Mouse (Mus musculus) stomach, embryonic 14.5 days (tissue): ENCODE measurements around the gene Rras2. TPM values are rescaled to one million over a fixed set of nuclear protein-coding genes. Genes with fewer than 3 reads are reported as not detected.

Experiments
- ATAC-seq: fragments of 200-750 bp; cut with Nextera tagmentation; 2 replicates; pipeline ENCODE4 v1.8.0; 2017; ENCODE audit warnings: low read depth, moderate TSS enrichment; ENCODE audit not compliant: insufficient number of reproducible peaks, insufficient read depth, low FRiP score
- H3K27ac ChIP-seq: fragments of 300-500 bp; sonication (generic); 2 replicates; pipeline ENCODE4 v1.5.1; 2014; ENCODE audit warnings: mild to moderate bottlenecking, low read length, moderate library complexity, mixed read lengths
- H3K27me3 ChIP-seq: fragments of 300-500 bp; sonication (generic); 2 replicates; pipeline ENCODE4 v1.6.1; 2014; ENCODE audit warnings: low read length, control low read depth, mixed read lengths; ENCODE audit not compliant: control insufficient read depth, insufficient read depth
- H3K36me3 ChIP-seq: fragments of 300-500 bp; sonication (generic); 2 replicates; pipeline ENCODE4 v1.6.1; 2014; ENCODE audit warnings: mild to moderate bottlenecking, control low read depth, low read length, moderate library complexity, mixed read lengths; ENCODE audit not compliant: control insufficient read depth, insufficient read depth
- H3K4me1 ChIP-seq: fragments of 300-500 bp; sonication (generic); 2 replicates; pipeline ENCODE4 v1.6.1; 2014; ENCODE audit warnings: low read length, control low read depth, mixed read lengths; ENCODE audit not compliant: control insufficient read depth, insufficient read depth
- H3K4me2 ChIP-seq: fragments of 300-500 bp; sonication (generic); replicated peaks from 2 replicates; pipeline ENCODE4 v1.6.1; 2014; ENCODE audit warnings: low read depth, low read length, control low read depth
- H3K4me3 ChIP-seq: fragments of 300-500 bp; sonication (generic); 2 replicates; pipeline ENCODE4 v1.5.1; 2014; ENCODE audit warnings: low read depth, low read length, control low read depth
- H3K9ac ChIP-seq: fragments of 300-500 bp; sonication (generic); replicated peaks from 2 replicates; pipeline ENCODE4 v1.6.1; 2014; ENCODE audit warnings: low read depth, mild to moderate bottlenecking, control low read depth, low read length, moderate library complexity, mixed read lengths
- H3K9me3 ChIP-seq: fragments of 300-500 bp; sonication (generic); 2 replicates; pipeline ENCODE4 v1.6.1; 2016; ENCODE audit warnings: low read depth, low read length, control low read depth; ENCODE audit not compliant: control insufficient read depth
- WGBS: fragments of 180-500 bp; shearing (Covaris S2); extraction: QIAGEN DNeasy Blood & Tissue Kit; methylation state at CpG from one replicate; pipeline ENCODE4 v1.1.7; 2014; 5-methylcytosine and 5-hydroxymethylcytosine counted together
- polyA plus RNA-seq: library from polyadenylated mRNA; unstranded; fragments of >200 nt; fragmentation: Nextera tagmentation; extraction: Ambion mirVana; gene quantifications from 2 replicates; pipeline ENCODE4 v1.2.1, GENCODE M21; 2014

Gene Rras2
- polyA plus RNA-seq, 1 experiment from 2014 or later = 29.4 TPM

- Histone ChIP-seq H3K9me3 (no peaks in the 10 kb centered on the region), H3K9ac (no peak overlapping the region), H3K27me3 (no peaks in the 10 kb centered on the region), H3K36me3 (no peaks in the 10 kb centered on the region), H3K4me2 (no peak overlapping the region), H3K27ac (no peak overlapping the region), H3K4me3 (no peak overlapping the region), H3K4me1 (peaks cover 14% of the 10 kb centered on the region)
- 11% methylated on average over 11 of the region's 11 CpGs for WGBS
- no peak for ATAC-seq
These were observed 29.6 kb downstream of the Rras2 start for GRCm38 (mm10) chr7:114087986-114088385.

DNA sequence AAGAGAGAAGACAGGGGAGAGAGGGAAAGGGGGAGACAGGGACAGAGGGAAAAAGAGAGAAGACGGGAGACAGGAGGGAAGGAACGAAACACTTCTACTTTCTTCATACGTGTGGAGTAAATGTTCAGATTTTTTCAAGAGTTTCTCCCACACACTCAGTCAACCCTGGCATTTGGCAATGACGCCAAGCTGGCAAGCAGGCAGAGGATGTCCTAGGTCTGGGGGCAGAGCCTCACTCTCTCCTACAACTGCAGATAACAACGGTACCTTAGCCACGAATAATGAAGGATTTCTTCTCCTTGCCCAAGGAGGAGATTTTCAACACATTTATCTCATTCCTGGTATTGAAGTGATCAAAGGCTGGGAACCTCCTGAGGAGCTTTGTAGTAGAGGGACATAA, 30.2 kb downstream of the Rras2 start:
- H3K27ac ChIP-seq = no peak overlapping the region
- no peak for ATAC-seq
- H3K36me3 ChIP-seq = no peaks in the 10 kb centered on the region
- no peak overlapping the region for H3K4me2 ChIP-seq
- peaks cover 14% of the 10 kb centered on the region for H3K4me1 ChIP-seq
- no peak overlapping the region for H3K9ac ChIP-seq
- WGBS = 39% methylated on average over 6 of the region's 6 CpGs
- H3K9me3 ChIP-seq = no peaks in the 10 kb centered on the region
- H3K27me3 ChIP-seq = no peaks in the 10 kb centered on the region
- H3K4me3 ChIP-seq = no peak overlapping the region

GRCm38 (mm10) chr7:114086021-114086710, 31.4 kb downstream of the Rras2 start:
- H3K9me3 ChIP-seq = no peaks in the 10 kb centered on the region
- peaks cover 14% of the 10 kb centered on the region for H3K4me1 ChIP-seq
- no peak overlapping the region for H3K4me2 ChIP-seq
- no peaks in the 10 kb centered on the region for H3K36me3 ChIP-seq
- WGBS = 51% methylated on average over 6 of the region's 6 CpGs
- H3K4me3 ChIP-seq = no peak overlapping the region
- no peaks in the 10 kb centered on the region for H3K27me3 ChIP-seq
- H3K27ac ChIP-seq = no peak overlapping the region
- H3K9ac ChIP-seq = no peak overlapping the region
- ATAC-seq = no peak

GRCm38 (mm10) chr7:114083760-114084159, 33.8 kb downstream of the Rras2 start:
- 73% methylated on average over 3 of the region's 3 CpGs for WGBS
- H3K4me3 ChIP-seq = no peak overlapping the region
- no peak overlapping the region for H3K9ac ChIP-seq
- no peaks in the 10 kb centered on the region for H3K9me3 ChIP-seq
- ATAC-seq = no peak
- H3K27me3 ChIP-seq = no peaks in the 10 kb centered on the region
- H3K36me3 ChIP-seq = no peaks in the 10 kb centered on the region
- H3K4me1 ChIP-seq = peaks cover 14% of the 10 kb centered on the region
- no peak overlapping the region for H3K27ac ChIP-seq
- no peak overlapping the region for H3K4me2 ChIP-seq

GRCm38 (mm10) chr7:114083088-114083487, 34.5 kb downstream of the Rras2 start:
- H3K4me3 ChIP-seq = no peak overlapping the region
- no peak overlapping the region for H3K9ac ChIP-seq
- no peak overlapping the region for H3K4me2 ChIP-seq
- no peaks in the 10 kb centered on the region for H3K36me3 ChIP-seq
- no peak for ATAC-seq
- H3K27me3 ChIP-seq = no peaks in the 10 kb centered on the region
- H3K27ac ChIP-seq = no peak overlapping the region
- H3K4me1 ChIP-seq = peaks cover 14% of the 10 kb centered on the region
- 83% methylated on average over 2 of the region's 2 CpGs for WGBS
- no peaks in the 10 kb centered on the region for H3K9me3 ChIP-seq

GRCm38 (mm10) chr7:114081633-114082420, 35.8 kb downstream of the Rras2 start:
- Histone ChIP-seq H3K27me3 (no peaks in the 10 kb centered on the region), H3K4me1 (peaks cover 7% of the 10 kb centered on the region; the same call in 1 of the 2 replicates), H3K4me2 (no peak overlapping the region), H3K9me3 (no peaks in the 10 kb centered on the region), H3K9ac (no peak overlapping the region), H3K27ac (no peak overlapping the region), H3K4me3 (no peak overlapping the region), H3K36me3 (no peaks in the 10 kb centered on the region)
- no peak for ATAC-seq
- WGBS = 76% methylated on average over 21 of the region's 21 CpGs

DNA sequence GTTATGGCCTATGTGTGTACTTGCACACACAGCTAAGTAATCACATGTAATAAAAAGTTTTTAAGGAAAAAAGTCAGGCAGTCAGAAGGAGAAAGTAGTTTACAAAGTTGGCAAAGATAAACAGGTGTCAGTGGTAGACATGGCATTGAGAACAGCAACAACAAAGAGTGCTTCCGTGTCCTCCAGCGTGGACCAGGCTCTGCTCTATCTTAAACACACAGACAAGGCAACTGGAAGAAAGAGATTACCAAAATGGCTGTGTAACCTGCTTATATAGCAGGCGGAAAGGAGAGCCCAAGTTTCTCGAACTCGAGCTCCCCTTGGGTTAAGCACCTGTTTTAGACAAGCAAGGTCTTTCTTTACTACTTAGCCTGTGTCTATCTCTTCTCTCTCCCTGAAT, 37.3 kb downstream of the Rras2 start:
- Histone ChIP-seq H3K36me3 (no peaks in the 10 kb centered on the region), H3K4me3 (no peak overlapping the region), H3K4me2 (no peak overlapping the region), H3K27ac (no peak overlapping the region), H3K4me1 (no peaks in the 10 kb centered on the region), H3K9me3 (no peaks in the 10 kb centered on the region), H3K9ac (no peak overlapping the region), H3K27me3 (no peaks in the 10 kb centered on the region)
- WGBS = 88% methylated on average over 5 of the region's 5 CpGs
- no peak for ATAC-seq

DNA sequence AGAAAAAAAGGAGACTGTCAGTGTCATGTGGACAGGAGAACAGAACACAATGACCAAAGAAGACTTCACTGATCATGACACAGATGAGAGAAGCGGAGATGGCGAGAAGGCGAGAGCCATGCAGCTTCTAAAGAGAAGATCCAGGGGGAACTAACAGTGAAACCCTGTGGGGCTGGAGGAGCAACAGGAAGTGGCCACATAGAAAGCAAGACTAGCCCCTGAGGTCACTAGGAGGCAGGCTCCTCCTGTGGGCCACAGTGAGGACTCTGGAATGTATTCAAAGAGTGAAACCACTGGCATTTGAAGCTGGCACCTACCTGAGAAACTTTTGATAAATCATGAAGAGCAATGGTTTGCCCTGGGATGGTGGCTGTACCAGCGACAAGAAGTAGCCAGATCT, 38.2 kb downstream of the Rras2 start:
- Histone ChIP-seq H3K9me3 (no peaks in the 10 kb centered on the region), H3K9ac (no peak overlapping the region), H3K4me3 (no peak overlapping the region), H3K27me3 (no peaks in the 10 kb centered on the region), H3K36me3 (no peaks in the 10 kb centered on the region), H3K4me1 (no peaks in the 10 kb centered on the region), H3K27ac (no peak overlapping the region), H3K4me2 (no peak overlapping the region)
- 96% methylated on average over 4 of the region's 4 CpGs for WGBS
- no peak for ATAC-seq
